Mouse (Mus musculus) megakaryocyte, embryonic 14.5 days (primary cell): Measurements from ENCODE around the gene Acbd4. TPM values are rescaled to one million over a fixed set of nuclear protein-coding genes. Genes with fewer than 3 reads are reported as not detected.
A peak's percentile ranks its signal among the peaks of the same experiment; 100 is the strongest.

Experiments
- H3K27me3 ChIP-seq: replicated peaks from 2 replicates; pipeline ENCODE3; 2012; ENCODE audit warnings: inconsistent platforms
- H3K36me3 ChIP-seq: replicated peaks from 2 replicates; pipeline ENCODE3; 2012; ENCODE audit warnings: low read length, inconsistent platforms, mixed read lengths
- H3K4me1 ChIP-seq: 2 replicates; pipeline ENCODE4 v1.6.1; 2012; ENCODE audit warnings: inconsistent platforms
- H3K4me3 ChIP-seq: replicated peaks from 2 replicates; pipeline ENCODE3; 2012; ENCODE audit warnings: moderate library complexity, mild to moderate bottlenecking, inconsistent platforms
- H3K9me3 ChIP-seq: 2 replicates; pipeline ENCODE4 v1.6.1; 2012; ENCODE audit warnings: inconsistent platforms
- FLI1 ChIP-seq: IDR thresholded peaks from 2 replicates; pipeline ENCODE4 v1.6.1; 2012; ENCODE audit warnings: low read length, inconsistent platforms, mixed read lengths
- GATA1 ChIP-seq: IDR thresholded peaks from 3 replicates; pipeline ENCODE4 v1.6.1; 2012; ENCODE audit warnings: mixed read lengths, low read length, inconsistent platforms, borderline replicate concordance
- polyA plus RNA-seq: library from polyadenylated mRNA; stranded (reverse); fragments of >175 nt; gene quantifications from 2 replicates; pipeline ENCODE4 v1.2.3, GENCODE M21; 2012; ENCODE audit warnings: low replicate concordance; ENCODE audit not compliant: insufficient read depth

Gene Acbd4
- polyA plus RNA-seq, 1 experiment = 61.0 TPM

- Histone ChIP-seq H3K27me3 (no peaks in the 10 kb centered on the region), H3K4me1 (peaks cover 47% of the 10 kb centered on the region), H3K36me3 (peaks cover 6% of the 10 kb centered on the region), H3K9me3 (peaks cover 5% of the 10 kb centered on the region; the same call in 1 of the 2 replicates), H3K4me3 (peak overlapping the region; percentile 92)
- TF ChIP-seq GATA1 = no peak
- no peak for TF ChIP-seq FLI1
These were observed 57.4 kb downstream of the Acbd4 start for GRCm38 (mm10) chr11:103158621-103159478.

DNA sequence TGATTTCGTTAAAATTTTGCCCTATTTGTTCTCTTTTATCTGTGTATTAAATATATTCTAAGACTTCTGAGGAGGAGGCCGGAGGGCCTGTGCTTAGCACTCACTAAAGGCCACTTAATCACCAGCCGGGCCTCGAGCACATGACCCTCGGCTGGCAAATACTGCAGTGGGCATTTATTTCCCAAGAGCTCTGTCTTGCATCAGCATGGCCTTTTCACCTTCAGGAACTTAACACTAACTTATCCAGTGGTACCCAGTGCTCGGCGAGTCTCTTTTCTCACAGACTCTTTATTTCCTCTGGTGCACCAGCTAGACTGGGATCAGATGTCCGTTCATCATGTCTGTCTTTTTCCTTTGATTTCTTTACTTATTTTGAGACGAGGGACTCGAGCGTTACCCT lies 59.3 kb downstream of the Acbd4 start:
- TF ChIP-seq GATA1 (no peak), FLI1 (no peak)
- Histone ChIP-seq H3K4me3 (no peak overlapping the region), H3K27me3 (peaks cover 4% of the 10 kb centered on the region)

GRCm38 (mm10) chr11:103161449-103161848 lies 60.0 kb downstream of the Acbd4 start:
- H3K36me3 ChIP-seq = no peaks in the 10 kb centered on the region
- TF ChIP-seq FLI1 (no peak), GATA1 (no peak)
- H3K4me1 ChIP-seq = peaks cover 43% of the 10 kb centered on the region
- peaks cover 8% of the 10 kb centered on the region for H3K9me3 ChIP-seq
- no peak overlapping the region for H3K4me3 ChIP-seq
- peaks cover 4% of the 10 kb centered on the region for H3K27me3 ChIP-seq

More for the DNA sequence above, 59.3 kb downstream of the Acbd4 start:
- Histone ChIP-seq H3K4me1 (peaks cover 46% of the 10 kb centered on the region), H3K9me3 (peaks cover 6% of the 10 kb centered on the region), H3K36me3 (peaks cover 6% of the 10 kb centered on the region)

Other genes starting within 250 kb of the Acbd4 start
- gene Eftud2, start 220.7 kb upstream of the Acbd4 start, polyA plus RNA-seq = 23.2 and 87.1 TPM in 2 replicates
- not detected in 2 replicates for gene Ccdc103, start 220.5 kb upstream of the Acbd4 start, polyA plus RNA-seq
- gene Fam187a, start 216.5 kb upstream of the Acbd4 start, polyA plus RNA-seq = not detected in 2 replicates
- gene Gfap, start 200.8 kb upstream of the Acbd4 start, polyA plus RNA-seq = not detected in 2 replicates
- gene Kif18b, start 176.6 kb upstream of the Acbd4 start, polyA plus RNA-seq = 11.5 and 18.4 TPM in 2 replicates
- not detected in 2 replicates for gene C1ql1, start 155.0 kb upstream of the Acbd4 start, polyA plus RNA-seq
- gene Nmt1, start 73.5 kb upstream of the Acbd4 start, polyA plus RNA-seq = 5.7 and 17.6 TPM in 2 replicates
- gene Dcakd, start 73.3 kb upstream of the Acbd4 start, polyA plus RNA-seq = 56.4 and 77.6 TPM in 2 replicates
- gene Plcd3, start within 50 bp of the Acbd4 start, polyA plus RNA-seq = 0.18 TPM in 1 of 2 replicates, not detected in the other
- gene Hexim1, start 14.5 kb downstream of the Acbd4 start, polyA plus RNA-seq = 24.4 and 98.1 TPM in 2 replicates
- gene Hexim2, start 30.7 kb downstream of the Acbd4 start, polyA plus RNA-seq = 73.5 and 168 TPM in 2 replicates
- gene Fmnl1, start 69.4 kb downstream of the Acbd4 start, polyA plus RNA-seq = 25.5 and 36.6 TPM in 2 replicates
- not detected in 2 replicates for gene 1700023F06Rik, start 106.9 kb downstream of the Acbd4 start, polyA plus RNA-seq
- not detected in 2 replicates for gene Spata32, start 116.8 kb downstream of the Acbd4 start, polyA plus RNA-seq
- gene Map3k14, start 165.8 kb downstream of the Acbd4 start, polyA plus RNA-seq = 1.0 and 2.3 TPM in 2 replicates